Mouse (Mus musculus): ENCODE data around the gene Ctnnbl1.

Gene Ctnnbl1

GRCm38 (mm10) chr2:157736854-157737850 is at the start of gene Ctnnbl1:
Gene Ctnnbl1 (plus strand): TSS chr2:157737401.
- DNase-seq (ENCODE audit: inconsistent age in 2 of 2, low spot score in 1 of 2), result peak; percentile 99

- DNase-seq (ENCODE audit: inconsistent age in 2 of 2, low spot score in 1 of 2), result no peak
Observed at GRCm38 (mm10) chr2:157687506-157687905, 49.7 kb upstream of the Ctnnbl1 start.

GRCm38 (mm10) chr2:157691266-157692105 is 45.7 kb upstream of the Ctnnbl1 start:
- no peak for DNase-seq (ENCODE audit: inconsistent age in 2 of 2, low spot score in 1 of 2)

GRCm38 (mm10) chr2:157692365-157692932 is 44.8 kb upstream of the Ctnnbl1 start:
- no peak for DNase-seq (ENCODE audit: inconsistent age in 2 of 2, low spot score in 1 of 2)

- no peak for DNase-seq (ENCODE audit: inconsistent age in 2 of 2, low spot score in 1 of 2)
Observed at GRCm38 (mm10) chr2:157693576-157693975, 43.6 kb upstream of the Ctnnbl1 start.

- peak; percentile 29 to 63 for DNase-seq (ENCODE audit: inconsistent age in 2 of 2, low spot score in 1 of 2)
Observed at GRCm38 (mm10) chr2:157696297-157696731, 40.9 kb upstream of the Ctnnbl1 start.

- DNase-seq (ENCODE audit: inconsistent age in 2 of 2, low spot score in 1 of 2), result no peak
Observed at GRCm38 (mm10) chr2:157703155-157703554, 34.0 kb upstream of the Ctnnbl1 start.

- peak; percentile 31 to 59 for DNase-seq (ENCODE audit: inconsistent age in 2 of 2, low spot score in 1 of 2)
Observed at GRCm38 (mm10) chr2:157704991-157705776, 32.0 kb upstream of the Ctnnbl1 start.

- DNase-seq (ENCODE audit: inconsistent age in 2 of 2, low spot score in 1 of 2), result no peak
Observed at GRCm38 (mm10) chr2:157705777-157706158, 31.4 kb upstream of the Ctnnbl1 start.

GRCm38 (mm10) chr2:157707191-157707923 is 29.8 kb upstream of the Ctnnbl1 start:
- no peak for DNase-seq (ENCODE audit: inconsistent age in 2 of 2, low spot score in 1 of 2)

GRCm38 (mm10) chr2:157712677-157713076 is 24.5 kb upstream of the Ctnnbl1 start:
- no peak for DNase-seq (ENCODE audit: inconsistent age in 2 of 2, low spot score in 1 of 2)

- DNase-seq (ENCODE audit: inconsistent age in 2 of 2, low spot score in 1 of 2), result peak; percentile 42
Observed at GRCm38 (mm10) chr2:157715586-157716191, 21.5 kb upstream of the Ctnnbl1 start.

GRCm38 (mm10) chr2:157718441-157718840 is 18.8 kb upstream of the Ctnnbl1 start:
- no peak for DNase-seq (ENCODE audit: inconsistent age in 2 of 2, low spot score in 1 of 2)

GRCm38 (mm10) chr2:157723883-157724573 is 13.2 kb upstream of the Ctnnbl1 start:
- DNase-seq (ENCODE audit: inconsistent age in 2 of 2, low spot score in 1 of 2), result peak; percentile 34 to 46

GRCm38 (mm10) chr2:157724574-157724914 is 12.7 kb upstream of the Ctnnbl1 start:
- DNase-seq (ENCODE audit: inconsistent age in 2 of 2, low spot score in 1 of 2), result no peak

GRCm38 (mm10) chr2:157744619-157745018 is 7.4 kb downstream of the Ctnnbl1 start:
- no peak for DNase-seq (ENCODE audit: inconsistent age in 2 of 2, low spot score in 1 of 2)

GRCm38 (mm10) chr2:157745735-157746134 is 8.5 kb downstream of the Ctnnbl1 start:
- DNase-seq (ENCODE audit: inconsistent age in 2 of 2, low spot score in 1 of 2), result no peak

- no peak for DNase-seq (ENCODE audit: inconsistent age in 2 of 2, low spot score in 1 of 2)
Observed at GRCm38 (mm10) chr2:157746558-157746957, 9.4 kb downstream of the Ctnnbl1 start.

- DNase-seq (ENCODE audit: inconsistent age in 2 of 2, low spot score in 1 of 2), result no peak
Observed at GRCm38 (mm10) chr2:157747989-157748388, 10.8 kb downstream of the Ctnnbl1 start.
